In the genomic region with DNA sequence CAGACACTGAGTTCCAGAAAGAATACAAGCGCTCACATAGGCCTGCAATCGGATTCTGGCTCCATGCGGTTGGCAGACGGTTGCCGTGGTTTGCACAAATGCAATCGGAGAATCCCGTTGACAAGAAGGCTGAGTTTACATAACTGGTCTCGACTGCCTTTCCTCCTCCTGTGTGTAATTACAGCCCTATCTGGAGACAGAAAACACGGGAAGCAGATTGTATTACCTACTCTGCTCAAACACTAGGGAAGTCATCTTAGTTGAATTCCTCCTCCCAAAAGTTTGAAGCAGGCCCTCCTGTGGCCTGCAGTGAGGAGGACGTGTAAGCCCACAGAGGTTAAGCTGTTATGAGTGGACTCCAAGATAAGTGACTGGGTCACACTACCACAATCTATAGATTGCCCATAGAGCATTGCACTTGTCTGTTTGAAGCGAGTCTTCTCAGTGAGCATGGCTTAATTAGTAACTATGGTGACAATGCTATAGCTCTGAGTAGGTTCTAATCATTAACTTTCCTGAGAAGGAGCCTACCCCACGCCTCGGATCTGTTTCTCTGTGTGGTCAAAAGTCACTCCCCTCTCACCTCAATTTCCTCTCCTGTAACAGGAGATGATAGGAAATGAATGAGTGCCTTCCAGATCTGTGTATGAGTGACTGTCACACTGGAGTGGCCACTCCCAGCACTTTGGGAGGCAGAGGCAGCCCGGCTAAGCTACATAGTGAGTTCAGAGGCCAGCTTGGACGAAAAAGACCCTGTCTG, we compare ENCODE assay signal across 11 mouse cellular contexts. TPM values are rescaled to one million over a fixed set of nuclear protein-coding genes. Genes with fewer than 3 reads are reported as not detected.
A peak's percentile ranks its signal among the peaks of the same experiment; 100 is the strongest.
DNase-seq lines count a peak whose midpoint lies in the region; ATAC-seq lines count a peak whose summit lies in the region.
"Had no signal": no experiment of that assay in that cellular context is flagged by ENCODE, and none has a peak within 500 bp of the region (broad histone marks: within the 10 kb centered on the region; RNA-seq: fewer than 3 reads in every experiment).

No protein-coding gene starts in this region.

- H3K27ac ChIP-seq in hindbrain, embryonic 10.5 days, result peak overlapping the region; percentile 78
- no peak overlapping the region for H3K27ac ChIP-seq in hindbrain, embryonic 16.5 days (ENCODE audit: low read depth, low read length)
- peak overlapping the region; percentile 55 for H3K27ac ChIP-seq in intestine, embryonic 14.5 days (ENCODE audit: low read depth)
- H3K27ac ChIP-seq in stomach, embryonic 15.5 days, result peak overlapping the region; percentile 31; the same call in 1 of the 2 replicates

- DNase-seq in hindbrain, embryonic 10.5 days (ENCODE audit: low spot score), result peak; percentile 40
- peak; percentile 65 for DNase-seq in intestine, embryonic 14.5 days (ENCODE audit: low spot score)
- peak; percentile 61 for DNase-seq in large intestine, adult 2 months (ENCODE audit: low read depth, low spot score)
- DNase-seq in spleen, postnatal 4 days (ENCODE audit: low spot score in 2 of 2), result no peak
- DNase-seq in right cerebral cortex, postnatal 4 days, result no peak
- DNase-seq: cerebellum, adult 9-11 months; heart, postnatal 36 days; lung, adult 2 months had no signal

- H3K36me3 ChIP-seq in hindbrain, embryonic 10.5 days, result no peaks in the 10 kb centered on the region
- no peaks in the 10 kb centered on the region for H3K36me3 ChIP-seq in hindbrain, embryonic 16.5 days (ENCODE audit: control insufficient read depth, insufficient read depth, low read length)
- H3K36me3 ChIP-seq in intestine, embryonic 14.5 days (ENCODE audit: control insufficient read depth, insufficient read depth, low read length), result no peaks in the 10 kb centered on the region
- no peaks in the 10 kb centered on the region for H3K36me3 ChIP-seq in stomach, embryonic 15.5 days

- peaks cover 41% of the 10 kb centered on the region for H3K4me1 ChIP-seq in hindbrain, embryonic 10.5 days (replicated peaks)
- peaks cover 12% of the 10 kb centered on the region for H3K4me1 ChIP-seq in hindbrain, embryonic 16.5 days (ENCODE audit: control insufficient read depth, insufficient read depth, low read depth, low read length)
- H3K4me1 ChIP-seq in intestine, embryonic 14.5 days (replicated peaks; ENCODE audit: control insufficient read depth, insufficient read depth, low read length), result peaks cover 15% of the 10 kb centered on the region
- H3K4me1 ChIP-seq in stomach, embryonic 15.5 days, result peaks cover 6% of the 10 kb centered on the region

- no peak overlapping the region for H3K4me3 ChIP-seq in hindbrain, embryonic 10.5 days
- H3K4me3 ChIP-seq in hindbrain, embryonic 16.5 days (ENCODE audit: low read length), result no peak overlapping the region
- H3K4me3 ChIP-seq in intestine, embryonic 14.5 days (ENCODE audit: low read depth, low read length), result no peak overlapping the region
- no peak overlapping the region for H3K4me3 ChIP-seq in stomach, embryonic 15.5 days (replicated peaks)

- H3K9me3 ChIP-seq in hindbrain, embryonic 10.5 days, result peaks cover 4% of the 10 kb centered on the region; the same call in 1 of the 2 replicates
- no peaks in the 10 kb centered on the region for H3K9me3 ChIP-seq in hindbrain, embryonic 16.5 days (ENCODE audit: control insufficient read depth, low read length)
- no peaks in the 10 kb centered on the region for H3K9me3 ChIP-seq in intestine, embryonic 14.5 days (ENCODE audit: control insufficient read depth, low read length)
- H3K9me3 ChIP-seq in stomach, embryonic 15.5 days, result no peaks in the 10 kb centered on the region

- no peak for ATAC-seq in hindbrain, embryonic 16.5 days
- peak; percentile 87 for ATAC-seq in intestine, embryonic 14.5 days (replicated peaks; ENCODE audit: low FRiP score, low TSS enrichment, low read depth)
- peak; percentile 75 for ATAC-seq in stomach, embryonic 15.5 days (ENCODE audit: insufficient read depth, low FRiP score, low read depth)
- no peak for ATAC-seq in megakaryocyte-erythroid progenitor cell, adult 5-6 weeks (replicated peaks; ENCODE audit: low FRiP score, low TSS enrichment, poor library complexity, severe bottlenecking)

- WGBS in hindbrain, embryonic 10.5 days, result 50% methylated on average over 15 of the region's 15 CpGs
- 47% methylated on average over 15 of the region's 15 CpGs for WGBS in hindbrain, embryonic 16.5 days
- 54% methylated on average over 15 of the region's 15 CpGs for WGBS in intestine, embryonic 14.5 days
- WGBS in large intestine, adult 2 months, result 29% methylated on average over 15 of the region's 15 CpGs
- WGBS in stomach, embryonic 15.5 days, result 43% methylated on average over 15 of the region's 15 CpGs

- no peak overlapping the region for H3K4me2 ChIP-seq in hindbrain, embryonic 16.5 days (ENCODE audit: low read length)
- no peak overlapping the region for H3K4me2 ChIP-seq in intestine, embryonic 14.5 days (ENCODE audit: low read length)
- H3K4me2 ChIP-seq in stomach, embryonic 15.5 days, result no peak overlapping the region

- H3K27me3 ChIP-seq in hindbrain, embryonic 10.5 days (ENCODE audit: insufficient read depth, poor library complexity, severe bottlenecking), result no peaks in the 10 kb centered on the region
- no peaks in the 10 kb centered on the region for H3K27me3 ChIP-seq in hindbrain, embryonic 16.5 days (replicated peaks; ENCODE audit: control insufficient read depth, insufficient read depth, low read length)
- H3K27me3 ChIP-seq in intestine, embryonic 14.5 days (replicated peaks; ENCODE audit: control insufficient read depth, insufficient read depth, low read length), result no peaks in the 10 kb centered on the region
- H3K27me3 ChIP-seq in stomach, embryonic 15.5 days (replicated peaks), result no peaks in the 10 kb centered on the region

- no peak overlapping the region for H3K9ac ChIP-seq in hindbrain, embryonic 16.5 days (ENCODE audit: low read depth, low read length)
- H3K9ac ChIP-seq in intestine, embryonic 14.5 days (ENCODE audit: low read length), result no peak overlapping the region
- H3K9ac ChIP-seq in stomach, embryonic 15.5 days, result no peak overlapping the region

RNA-seq across cellular contexts. Expression of gene Bend3, which starts 37.5 kb away (rescaled TPM):
- 8.3 and 9.6 TPM in 2 replicates for polyA plus RNA-seq in hindbrain, embryonic 10.5 days (2016; fragmentation: Nextera tagmentation; extraction: Ambion mirVana)
- polyA plus RNA-seq in hindbrain, embryonic 16.5 days (2015; fragmentation: Nextera tagmentation; extraction: Ambion mirVana), result 1.6 and 3.3 TPM in 2 replicates
- 4.2 and 5.3 TPM in 2 replicates for polyA plus RNA-seq in intestine, embryonic 14.5 days (2014; fragmentation: Nextera tagmentation; extraction: Ambion mirVana)
- polyA plus RNA-seq in large intestine, adult 2 months (2012; rRNA removed), result 2.2 and 2.7 TPM in 2 replicates
- 3.2 and 4.0 TPM in 2 replicates for polyA plus RNA-seq in stomach, embryonic 15.5 days (2015; fragmentation: Nextera tagmentation; extraction: Ambion mirVana)
- total RNA-seq in megakaryocyte-erythroid progenitor cell, adult 5-6 weeks (2014; fragmentation: Nextera tagmentation), result 12.1 and 19.3 TPM in 2 replicates
- total RNA-seq in megakaryocyte-erythroid progenitor cell, adult 5-6 weeks (2017), result 7.5 and 9.1 TPM in 2 replicates

Comparison
In these comparisons a context has a peak if more than half of its experiments do, and no peak if none do; other contexts are left out.
1. DNase-seq: peak in hindbrain, embryonic 10.5 days (single experiment), intestine, embryonic 14.5 days (single experiment) and large intestine, adult 2 months (single experiment); none in spleen, postnatal 4 days (0 of 2) and right cerebral cortex, postnatal 4 days (single experiment).
2. ATAC-seq: peak in intestine, embryonic 14.5 days (single experiment) and stomach, embryonic 15.5 days (single experiment); none in hindbrain, embryonic 16.5 days (single experiment) and megakaryocyte-erythroid progenitor cell, adult 5-6 weeks (single experiment).